Mouse (Mus musculus) gonadal fat pad, adult 2 months (tissue): ENCODE measurements around the gene Disc1. TPM values are rescaled to one million over a fixed set of nuclear protein-coding genes. Genes with fewer than 3 reads are reported as not detected.

Experiments used
- DNase-seq: peaks from one replicate; pipeline ENCODE4 v3.0.0-alpha.2; 2012; ENCODE audit warnings: low read depth
- polyA plus RNA-seq: library from polyadenylated mRNA; depleted of rRNA; stranded (reverse); fragments of >200 nt; gene quantifications from 2 replicates; pipeline ENCODE4 v1.2.3, GENCODE M21; 2012

The Disc1 gene
- polyA plus RNA-seq, 1 experiment: 1.1 TPM

GRCm38 (mm10) chr8:125177958-125178357, 124.0 kb downstream of the Disc1 start:
- DNase-seq: no peak

GRCm38 (mm10) chr8:125183548-125184451, 129.8 kb downstream of the Disc1 start:
- DNase-seq: no peak

GRCm38 (mm10) chr8:125184452-125184817, 130.4 kb downstream of the Disc1 start:
- DNase-seq: no peak

- no peak for DNase-seq
Measured at GRCm38 (mm10) chr8:125184881-125185280, 130.9 kb downstream of the Disc1 start.

- no peak for DNase-seq
Measured at GRCm38 (mm10) chr8:125187044-125187443, 133.0 kb downstream of the Disc1 start.

- no peak for DNase-seq
Measured at GRCm38 (mm10) chr8:125193701-125194100, 139.7 kb downstream of the Disc1 start.

GRCm38 (mm10) chr8:125195121-125195520, 141.1 kb downstream of the Disc1 start:
- no peak for DNase-seq

GRCm38 (mm10) chr8:125196573-125197094, 142.6 kb downstream of the Disc1 start:
- no peak for DNase-seq

- DNase-seq: no peak
Measured at GRCm38 (mm10) chr8:125197341-125198002, 143.5 kb downstream of the Disc1 start.

- DNase-seq: no peak
Measured at GRCm38 (mm10) chr8:125198420-125199196, 144.6 kb downstream of the Disc1 start.

- DNase-seq: no peak
Measured at GRCm38 (mm10) chr8:125199197-125199939, 145.4 kb downstream of the Disc1 start.

GRCm38 (mm10) chr8:125200273-125200863, 146.4 kb downstream of the Disc1 start:
- DNase-seq: no peak

GRCm38 (mm10) chr8:125201650-125202049, 147.7 kb downstream of the Disc1 start:
- no peak for DNase-seq

GRCm38 (mm10) chr8:125203016-125203415, 149.0 kb downstream of the Disc1 start:
- no peak for DNase-seq

GRCm38 (mm10) chr8:125205556-125205955, 151.6 kb downstream of the Disc1 start:
- DNase-seq: no peak

- DNase-seq: no peak
Measured at GRCm38 (mm10) chr8:125206391-125206790, 152.4 kb downstream of the Disc1 start.

GRCm38 (mm10) chr8:125206962-125207361, 153.0 kb downstream of the Disc1 start:
- DNase-seq: no peak

GRCm38 (mm10) chr8:125212619-125213167, 158.7 kb downstream of the Disc1 start:
- DNase-seq: no peak

- DNase-seq: no peak
Measured at GRCm38 (mm10) chr8:125217902-125218581, 164.0 kb downstream of the Disc1 start.

GRCm38 (mm10) chr8:125218669-125219068, 164.7 kb downstream of the Disc1 start:
- no peak for DNase-seq
